Mouse (Mus musculus) limb, embryonic 13.5 days (tissue): ENCODE measurements at regions not wholly inside any gene's neighbourhood (a gene's known extent, or its start where the extent isn't known, plus 50 kb on each side); places are given as distances from the start of the nearest gene placed in this dataset.

Experiments used
- ATAC-seq: fragments of 200-750 bp; cut with Nextera tagmentation; 2 replicates; pipeline ENCODE4 v1.8.0; 2017; ENCODE audit warnings: low read depth, moderate number of reproducible peaks, moderate TSS enrichment; ENCODE audit not compliant: low FRiP score
- H3K27ac ChIP-seq: fragments of 300-500 bp; sonication (generic); 2 replicates; pipeline ENCODE4 v1.5.1; 2015; ENCODE audit warnings: inconsistent platforms, mild to moderate bottlenecking, moderate library complexity
- H3K27me3 ChIP-seq: fragments of 300-500 bp; sonication (generic); 2 replicates; pipeline ENCODE4 v1.6.1; 2015; ENCODE audit warnings: mild to moderate bottlenecking, inconsistent platforms
- H3K36me3 ChIP-seq: fragments of 300-500 bp; sonication (generic); 2 replicates; pipeline ENCODE4 v1.6.1; 2015; ENCODE audit warnings: inconsistent platforms, mild to moderate bottlenecking, moderate library complexity
- H3K4me1 ChIP-seq: fragments of 300-500 bp; sonication (generic); 2 replicates; pipeline ENCODE4 v1.6.1; 2015; ENCODE audit warnings: inconsistent platforms
- H3K4me2 ChIP-seq: fragments of 300-500 bp; sonication (generic); replicated peaks from 2 replicates; pipeline ENCODE4 v1.6.1; 2015; ENCODE audit warnings: inconsistent platforms, mild to moderate bottlenecking, moderate library complexity
- H3K4me3 ChIP-seq: fragments of 300-500 bp; sonication (generic); 2 replicates; pipeline ENCODE4 v1.5.1; 2015; ENCODE audit warnings: moderate library complexity, mild to moderate bottlenecking, inconsistent platforms
- H3K9ac ChIP-seq: fragments of 300-500 bp; sonication (generic); 2 replicates; pipeline ENCODE4 v1.6.1; 2015; ENCODE audit warnings: mild to moderate bottlenecking, inconsistent platforms
- H3K9me3 ChIP-seq: fragments of 300-500 bp; sonication (generic); 2 replicates; pipeline ENCODE4 v1.6.1; 2016; ENCODE audit warnings: inconsistent platforms
- WGBS: fragments of 180-500 bp; shearing (Covaris S2); methylation state at CpG from one replicate; pipeline ENCODE4 v1.1.7; 2015; 5-methylcytosine and 5-hydroxymethylcytosine counted together

- no peak overlapping the region for H3K4me2 ChIP-seq
- 80% methylated on average over 9 of the region's 9 CpGs for WGBS
- H3K27me3 ChIP-seq, result no peaks in the 10 kb centered on the region
- no peak overlapping the region for H3K27ac ChIP-seq
- H3K9ac ChIP-seq, result no peak overlapping the region
- H3K4me1 ChIP-seq, result no peaks in the 10 kb centered on the region
- no peak overlapping the region for H3K4me3 ChIP-seq
- no peak for ATAC-seq
- H3K36me3 ChIP-seq, result no peaks in the 10 kb centered on the region
- H3K9me3 ChIP-seq, result no peaks in the 10 kb centered on the region
These were observed 78.6 kb downstream of the A830031A19Rik start for GRCm38 (mm10) chr11:23996250-23996649.

GRCm38 (mm10) chr11:23994160-23994559, 80.7 kb downstream of the A830031A19Rik start:
- no peaks in the 10 kb centered on the region for H3K27me3 ChIP-seq
- ATAC-seq, result no peak

GRCm38 (mm10) chr11:23987532-23988450, 87.1 kb downstream of the A830031A19Rik start:
- Histone ChIP-seq H3K36me3 (no peaks in the 10 kb centered on the region), H3K4me3 (no peak overlapping the region), H3K27ac (no peak overlapping the region), H3K9me3 (no peaks in the 10 kb centered on the region), H3K9ac (no peak overlapping the region), H3K4me1 (no peaks in the 10 kb centered on the region), H3K27me3 (no peaks in the 10 kb centered on the region), H3K4me2 (no peak overlapping the region)
- WGBS, result 52% methylated on average over 7 of the region's 7 CpGs
- no peak for ATAC-seq

More at GRCm38 (mm10) chr11:23994160-23994559, 80.7 kb downstream of the A830031A19Rik start:
- Histone ChIP-seq H3K36me3 (no peaks in the 10 kb centered on the region), H3K4me1 (no peaks in the 10 kb centered on the region), H3K4me3 (no peak overlapping the region), H3K4me2 (no peak overlapping the region), H3K27ac (no peak overlapping the region), H3K9me3 (no peaks in the 10 kb centered on the region), H3K9ac (no peak overlapping the region)

- no peaks in the 10 kb centered on the region for H3K36me3 ChIP-seq
- ATAC-seq, result no peak
- no peak overlapping the region for H3K9ac ChIP-seq
- H3K27ac ChIP-seq, result no peak overlapping the region
- H3K9me3 ChIP-seq, result no peaks in the 10 kb centered on the region
- no peak overlapping the region for H3K4me3 ChIP-seq
- no peaks in the 10 kb centered on the region for H3K4me1 ChIP-seq
- no peaks in the 10 kb centered on the region for H3K27me3 ChIP-seq
- H3K4me2 ChIP-seq, result no peak overlapping the region
- 86% methylated on average over 3 of the region's 3 CpGs for WGBS
These were observed 89.6 kb downstream of the A830031A19Rik start for GRCm38 (mm10) chr11:23985231-23985630.

- no peak for ATAC-seq
- 0 out of 2 replicates have a peak, but pooled peaks cover 2% of the 10 kb centered on the region for H3K27me3 ChIP-seq
- no peaks in the 10 kb centered on the region for H3K9me3 ChIP-seq
- H3K9ac ChIP-seq, result no peak overlapping the region
- no peaks in the 10 kb centered on the region for H3K4me1 ChIP-seq
- no peak overlapping the region for H3K4me2 ChIP-seq
- no peak overlapping the region for H3K27ac ChIP-seq
- WGBS, result 9% methylated on average over 5 of the region's 5 CpGs
- no peaks in the 10 kb centered on the region for H3K36me3 ChIP-seq
- no peak overlapping the region for H3K4me3 ChIP-seq
These were observed 84.3 kb upstream of the Papolg start for GRCm38 (mm10) chr11:23979332-23979731.

GRCm38 (mm10) chr11:23978300-23978699, 83.2 kb upstream of the Papolg start:
- H3K4me1 ChIP-seq, result no peaks in the 10 kb centered on the region
- no peaks in the 10 kb centered on the region for H3K36me3 ChIP-seq
- H3K9me3 ChIP-seq, result no peaks in the 10 kb centered on the region
- H3K27me3 ChIP-seq, result 0 out of 2 replicates have a peak, but pooled peaks cover 2% of the 10 kb centered on the region
- no peak overlapping the region for H3K9ac ChIP-seq
- H3K4me3 ChIP-seq, result no peak overlapping the region
- H3K27ac ChIP-seq, result no peak overlapping the region
- no peak for ATAC-seq
- no peak overlapping the region for H3K4me2 ChIP-seq
- WGBS, result 70% methylated on average over 5 of the region's 5 CpGs

- Histone ChIP-seq H3K4me2 (no peak overlapping the region), H3K9ac (no peak overlapping the region), H3K9me3 (no peaks in the 10 kb centered on the region), H3K27ac (no peak overlapping the region), H3K36me3 (no peaks in the 10 kb centered on the region), H3K4me1 (no peaks in the 10 kb centered on the region), H3K27me3 (0 out of 2 replicates have a peak, but pooled peaks cover 2% of the 10 kb centered on the region), H3K4me3 (no peak overlapping the region)
- no peak for ATAC-seq
- 79% methylated on average over 8 of the region's 8 CpGs for WGBS
These were observed 82.0 kb upstream of the Papolg start for GRCm38 (mm10) chr11:23977096-23977495.

- ATAC-seq, result no peak
- WGBS, result 2% methylated on average over 4 of the region's 4 CpGs
- Histone ChIP-seq H3K27me3 (peaks cover 12% of the 10 kb centered on the region; the same call in 1 of the 2 replicates), H3K4me1 (no peaks in the 10 kb centered on the region), H3K9ac (0 out of 2 replicates have a peak overlapping the region, but pooled peaks have one; percentile 19), H3K9me3 (no peaks in the 10 kb centered on the region), H3K4me3 (no peak overlapping the region), H3K27ac (no peak overlapping the region), H3K36me3 (no peaks in the 10 kb centered on the region), H3K4me2 (peak overlapping the region; percentile 37; the same call in 1 of the 2 replicates)
These were observed 59.3 kb upstream of the Papolg start for GRCm38 (mm10) chr11:23954323-23954722.

GRCm38 (mm10) chr11:23945966-23946365, 50.9 kb upstream of the Papolg start:
- Histone ChIP-seq H3K27me3 (no peaks in the 10 kb centered on the region), H3K4me1 (no peaks in the 10 kb centered on the region), H3K36me3 (no peaks in the 10 kb centered on the region), H3K9ac (no peak overlapping the region), H3K27ac (no peak overlapping the region), H3K9me3 (no peaks in the 10 kb centered on the region), H3K4me3 (no peak overlapping the region), H3K4me2 (no peak overlapping the region)
- no peak for ATAC-seq
